Mouse (Mus musculus): ENCODE measurements around the gene 4930412O13Rik. TPM values are rescaled to one million over a fixed set of nuclear protein-coding genes. Genes with fewer than 3 reads are reported as not detected.

Gene 4930412O13Rik
- polyA plus RNA-seq, 1 experiment: 57.2 TPM

- H3K4me1 ChIP-seq (ENCODE audit: control insufficient read depth, insufficient read depth, low read length): peaks cover 17% of the 10 kb centered on the region
- H3K27me3 ChIP-seq (ENCODE audit: control insufficient read depth, insufficient read depth, low read length): peaks cover 2% of the 10 kb centered on the region
- TF ChIP-seq POLR2A (IDR thresholded peaks at IDR 0.05; ENCODE audit: control insufficient read depth, low read depth, low read length): no peak
- TF ChIP-seq CTCF (IDR thresholded peaks at IDR 0.05; ENCODE audit: control insufficient read depth, insufficient read depth, insufficient replicate concordance, low read depth, low read length): no peak
- H3K27ac ChIP-seq (ENCODE audit: control insufficient read depth, insufficient read depth, low read depth, low read length): no peak overlapping the region
- no peak overlapping the region for H3K4me3 ChIP-seq (ENCODE audit: control insufficient read depth, low read depth, low read length)
- H3K36me3 ChIP-seq (ENCODE audit: control insufficient read depth, insufficient read depth, low read length): no peaks in the 10 kb centered on the region
Observed at GRCm38 (mm10) chr2:9892541-9892940, 11.5 kb downstream of the 4930412O13Rik start.

- Histone ChIP-seq H3K27ac (ENCODE audit: control insufficient read depth, insufficient read depth, low read depth, low read length) (no peak overlapping the region), H3K27me3 (ENCODE audit: control insufficient read depth, insufficient read depth, low read length) (peaks cover 2% of the 10 kb centered on the region), H3K4me3 (ENCODE audit: control insufficient read depth, low read depth, low read length) (no peak overlapping the region), H3K36me3 (ENCODE audit: control insufficient read depth, insufficient read depth, low read length) (no peaks in the 10 kb centered on the region), H3K4me1 (ENCODE audit: control insufficient read depth, insufficient read depth, low read length) (peaks cover 17% of the 10 kb centered on the region)
- TF ChIP-seq POLR2A (IDR thresholded peaks at IDR 0.05; ENCODE audit: control insufficient read depth, low read depth, low read length) (no peak), CTCF (IDR thresholded peaks at IDR 0.05; ENCODE audit: control insufficient read depth, insufficient read depth, insufficient replicate concordance, low read depth, low read length) (no peak)
Observed at GRCm38 (mm10) chr2:9893272-9893953, 12.4 kb downstream of the 4930412O13Rik start.

- Histone ChIP-seq H3K36me3 (ENCODE audit: control insufficient read depth, insufficient read depth, low read length) (no peaks in the 10 kb centered on the region), H3K4me3 (ENCODE audit: control insufficient read depth, low read depth, low read length) (no peak overlapping the region), H3K27me3 (ENCODE audit: control insufficient read depth, insufficient read depth, low read length) (no peaks in the 10 kb centered on the region; the same call in 1 of the 2 replicates), H3K27ac (ENCODE audit: control insufficient read depth, insufficient read depth, low read depth, low read length) (no peak overlapping the region), H3K4me1 (ENCODE audit: control insufficient read depth, insufficient read depth, low read length) (peaks cover 8% of the 10 kb centered on the region)
- no peak for TF ChIP-seq POLR2A (IDR thresholded peaks at IDR 0.05; ENCODE audit: control insufficient read depth, low read depth, low read length)
- no peak for TF ChIP-seq CTCF (IDR thresholded peaks at IDR 0.05; ENCODE audit: control insufficient read depth, insufficient read depth, insufficient replicate concordance, low read depth, low read length)
Observed at GRCm38 (mm10) chr2:9894836-9895593, 14.0 kb downstream of the 4930412O13Rik start.

DNA sequence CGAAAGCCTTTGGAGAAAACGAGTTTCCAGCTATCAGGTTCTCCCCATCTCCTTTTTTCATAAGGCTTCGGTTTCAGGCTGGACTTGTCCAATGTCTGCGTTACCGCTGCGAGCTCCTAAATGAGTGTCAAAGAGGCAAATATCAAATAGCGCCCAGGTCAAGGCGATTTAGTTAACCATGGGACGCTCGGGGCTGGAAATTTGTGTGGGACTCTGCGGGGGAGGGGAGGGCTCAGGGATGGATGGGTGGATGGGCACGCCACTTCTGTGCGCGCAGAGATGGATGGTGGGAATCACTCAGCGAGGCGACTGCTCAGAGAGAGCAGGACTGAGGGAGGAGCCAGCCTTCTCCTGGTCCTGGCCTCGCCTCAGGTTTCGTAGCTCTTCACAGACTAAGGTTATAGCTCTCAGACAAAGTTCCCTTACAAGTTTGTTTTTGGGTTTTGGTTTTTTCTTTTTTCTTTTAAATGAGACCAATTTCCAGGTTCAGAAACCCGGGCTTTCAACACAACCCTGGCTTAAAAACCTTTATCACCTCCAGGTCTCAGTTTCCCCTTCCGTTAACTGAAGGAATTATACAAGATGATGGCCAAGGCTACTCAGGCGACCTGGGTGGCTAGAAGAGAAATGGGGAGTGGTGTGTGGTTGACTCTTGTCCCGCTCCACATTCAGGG is 15.2 kb downstream of the 4930412O13Rik start:
- Histone ChIP-seq H3K27me3 (ENCODE audit: control insufficient read depth, insufficient read depth, low read length) (no peaks in the 10 kb centered on the region), H3K36me3 (ENCODE audit: control insufficient read depth, insufficient read depth, low read length) (no peaks in the 10 kb centered on the region), H3K4me1 (ENCODE audit: control insufficient read depth, insufficient read depth, low read length) (peaks cover 8% of the 10 kb centered on the region), H3K27ac (ENCODE audit: control insufficient read depth, insufficient read depth, low read depth, low read length) (no peak overlapping the region), H3K4me3 (ENCODE audit: control insufficient read depth, low read depth, low read length) (no peak overlapping the region; the same call in 1 of the 2 replicates)
- TF ChIP-seq CTCF (IDR thresholded peaks at IDR 0.05; ENCODE audit: control insufficient read depth, insufficient read depth, insufficient replicate concordance, low read depth, low read length) (no peak), POLR2A (IDR thresholded peaks at IDR 0.05; ENCODE audit: control insufficient read depth, low read depth, low read length) (no peak)

GRCm38 (mm10) chr2:9897846-9898245 is 16.8 kb downstream of the 4930412O13Rik start:
- peaks cover 8% of the 10 kb centered on the region for H3K4me1 ChIP-seq (ENCODE audit: control insufficient read depth, insufficient read depth, low read length)
- H3K27ac ChIP-seq (ENCODE audit: control insufficient read depth, insufficient read depth, low read depth, low read length): no peak overlapping the region
- no peaks in the 10 kb centered on the region for H3K36me3 ChIP-seq (ENCODE audit: control insufficient read depth, insufficient read depth, low read length)
- no peak overlapping the region for H3K4me3 ChIP-seq (ENCODE audit: control insufficient read depth, low read depth, low read length)
- no peaks in the 10 kb centered on the region for H3K27me3 ChIP-seq (ENCODE audit: control insufficient read depth, insufficient read depth, low read length)
- TF ChIP-seq CTCF (IDR thresholded peaks at IDR 0.05; ENCODE audit: control insufficient read depth, insufficient read depth, insufficient replicate concordance, low read depth, low read length) (no peak), POLR2A (IDR thresholded peaks at IDR 0.05; ENCODE audit: control insufficient read depth, low read depth, low read length) (no peak)

- Histone ChIP-seq H3K27me3 (ENCODE audit: control insufficient read depth, insufficient read depth, low read length) (no peaks in the 10 kb centered on the region), H3K4me1 (ENCODE audit: control insufficient read depth, insufficient read depth, low read length) (no peaks in the 10 kb centered on the region; the same call in 1 of the 2 replicates), H3K4me3 (ENCODE audit: control insufficient read depth, low read depth, low read length) (no peak overlapping the region), H3K27ac (ENCODE audit: control insufficient read depth, insufficient read depth, low read depth, low read length) (no peak overlapping the region), H3K36me3 (ENCODE audit: control insufficient read depth, insufficient read depth, low read length) (no peaks in the 10 kb centered on the region)
- TF ChIP-seq CTCF (IDR thresholded peaks at IDR 0.05; ENCODE audit: control insufficient read depth, insufficient read depth, insufficient replicate concordance, low read depth, low read length): no peak
- no peak for TF ChIP-seq POLR2A (IDR thresholded peaks at IDR 0.05; ENCODE audit: control insufficient read depth, low read depth, low read length)
Observed at GRCm38 (mm10) chr2:9903854-9904560, 23.0 kb downstream of the 4930412O13Rik start.
